Mouse (Mus musculus) adrenal gland, postnatal 36 days (tissue): ENCODE data around the gene Osbpl6. TPM values are rescaled to one million over a fixed set of nuclear protein-coding genes. Genes with fewer than 3 reads are reported as not detected.
A peak's percentile ranks its signal among the peaks of the same experiment; 100 is the strongest.

Experiments used
- DNase-seq, 2 experiments: peaks; one replicate each; pipeline ENCODE4 v3.0.0; 2021; ENCODE audit warnings: mixed read lengths in 1 of 2
- long read RNA-seq, 2 experiments: library from polyadenylated mRNA; stranded (forward); transcript quantifications; one replicate each; pipeline ENCODE4 v2.0.0; 2021; ENCODE audit warnings: borderline sequencing depth in 2 of 2
- total RNA-seq, 2 experiments: library from RNA; stranded (reverse); gene quantifications; 2 replicates each; pipeline ENCODE4 v1.2.3; 2021

Gene Osbpl6
- total RNA-seq: 10 to 100 TPM; 26.2 to 28.5 TPM
- long read RNA-seq, experiment 1, partial matches to known transcripts: 7 of 21 reads
- long read RNA-seq, experiment 1, other reads (novel, unspliced or antisense): 9 of 21 reads
- long read RNA-seq, experiment 2, partial matches to known transcripts: 1 of 9 reads
- long read RNA-seq, experiment 2, other reads (novel, unspliced or antisense): 5 of 9 reads

DNA sequence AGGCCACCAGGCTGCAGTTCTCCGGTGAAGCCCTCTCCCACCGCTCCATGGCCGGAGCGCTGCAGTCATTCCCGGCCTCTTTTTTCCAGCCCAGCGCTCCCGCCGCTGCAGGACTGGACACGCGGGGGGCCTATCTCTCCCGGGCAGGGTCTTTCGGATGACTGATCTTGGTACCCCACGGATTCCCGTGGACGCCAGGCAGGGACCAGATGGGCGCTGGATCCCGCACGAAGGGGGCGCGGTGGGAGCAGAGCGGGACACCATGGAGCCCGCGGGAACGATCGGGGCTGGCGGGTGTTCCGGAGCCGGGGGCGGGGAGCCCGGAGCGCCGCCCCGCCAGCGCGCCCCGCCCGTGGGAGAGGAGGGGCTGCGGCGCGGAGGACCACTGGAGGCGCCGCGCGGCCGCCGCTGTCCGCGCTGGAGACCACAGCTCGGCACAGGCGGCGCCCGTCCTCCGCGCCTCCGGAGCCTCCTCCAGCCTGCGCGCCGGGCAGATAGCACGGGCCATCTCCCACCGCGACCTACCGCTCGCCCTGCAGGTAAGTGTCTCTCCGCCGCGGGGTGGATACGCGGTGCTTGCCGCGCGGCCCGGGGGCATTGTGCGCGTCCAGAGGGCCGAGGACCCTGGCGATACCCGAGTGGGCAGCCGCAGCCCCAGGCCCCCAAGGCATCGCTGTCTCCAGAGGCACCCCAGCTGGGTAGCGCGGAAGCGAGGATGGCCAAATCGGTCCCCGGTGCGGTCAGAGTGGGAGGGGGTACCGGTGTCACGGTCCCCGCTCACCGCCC, at the start of gene Osbpl6:
TSS of gene Osbpl6 (plus strand) at position 358 of the 786 bp plus-strand sequence.
- peak; percentile 84 to 89 for DNase-seq

- no peak for DNase-seq
Measured at GRCm38 (mm10) chr2:76360226-76360625, 46.1 kb upstream of the Osbpl6 start, which contains the start of gene Cyct. TSS of gene Cyct (minus strand) at chr2:76360450.

GRCm38 (mm10) chr2:76362111-76362510, 44.2 kb upstream of the Osbpl6 start:
- DNase-seq: no peak

- no peak for DNase-seq
Measured at GRCm38 (mm10) chr2:76365811-76366210, 40.5 kb upstream of the Osbpl6 start.

GRCm38 (mm10) chr2:76367188-76367922, 39.0 kb upstream of the Osbpl6 start:
- peak; percentile 81 to 85 for DNase-seq

- no peak for DNase-seq
Measured at GRCm38 (mm10) chr2:76368861-76369660, 37.2 kb upstream of the Osbpl6 start.

DNA sequence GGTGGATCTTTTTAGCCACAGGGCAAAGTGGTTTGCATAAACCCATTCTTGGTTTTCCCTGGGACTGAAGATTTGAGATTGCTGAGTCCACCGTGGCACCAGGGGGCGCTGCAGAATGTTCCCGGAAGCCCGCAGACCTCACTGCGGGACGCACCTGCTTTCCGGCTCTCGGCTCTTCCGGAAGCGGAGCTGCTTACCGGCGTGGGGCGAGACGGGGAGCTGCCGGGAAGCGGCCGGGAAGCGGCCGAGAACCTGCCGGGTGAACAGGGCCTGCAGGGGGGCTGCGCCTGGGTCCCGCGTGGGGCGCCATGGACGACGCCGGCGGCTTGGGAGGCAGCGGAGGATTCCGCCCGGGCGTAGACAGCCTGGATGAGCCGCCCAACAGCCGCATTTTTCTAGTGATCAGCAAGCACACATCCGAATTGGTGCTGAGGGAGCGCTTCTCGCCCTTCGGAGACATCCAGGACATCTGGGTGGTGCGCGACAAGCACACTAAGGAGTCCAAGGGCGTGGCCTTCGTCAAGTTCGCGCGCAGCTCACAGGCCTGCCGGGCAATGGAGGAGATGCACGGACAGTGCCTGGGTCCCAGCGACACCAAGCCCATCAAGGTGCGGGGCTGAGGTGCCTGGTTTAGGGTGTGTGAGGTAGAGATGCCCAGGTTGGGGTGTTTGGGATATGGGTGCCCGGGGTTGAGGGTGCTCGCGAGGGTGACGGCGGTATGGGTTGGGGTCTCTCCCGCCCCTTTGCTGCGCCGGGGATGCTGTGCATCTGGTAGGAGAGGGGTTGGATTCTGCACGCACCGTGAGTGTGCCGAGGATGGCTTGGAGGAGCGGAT, 36.3 kb upstream of the Osbpl6 start, which contains the start of gene Rbm45:
TSS of gene Rbm45 (plus strand) at position 164 of the 835 bp plus-strand sequence.
- peak; percentile 92 to 93 for DNase-seq

- no peak for DNase-seq
Measured at GRCm38 (mm10) chr2:76370656-76370922, 35.7 kb upstream of the Osbpl6 start.

DNA sequence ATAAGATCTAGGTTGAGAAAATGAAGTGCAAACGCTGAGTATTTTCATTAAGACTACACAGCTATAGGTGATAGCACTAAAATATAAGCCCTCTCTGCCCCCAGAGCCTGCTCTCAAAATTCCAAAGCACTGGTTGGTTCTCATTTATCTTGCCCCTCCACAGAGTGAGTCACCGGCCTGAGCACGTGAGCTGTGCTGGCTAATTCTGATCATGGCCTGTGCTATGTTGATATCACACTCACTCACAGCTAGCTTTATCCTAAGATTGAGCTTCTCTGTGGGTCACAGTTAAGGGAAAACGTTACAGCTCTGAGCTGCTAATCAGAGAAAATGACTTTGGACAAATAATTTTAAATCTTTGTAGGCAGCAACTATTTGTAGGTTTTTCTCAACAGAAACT, 34.1 kb upstream of the Osbpl6 start:
- peak; percentile 70 to 76 for DNase-seq

DNA sequence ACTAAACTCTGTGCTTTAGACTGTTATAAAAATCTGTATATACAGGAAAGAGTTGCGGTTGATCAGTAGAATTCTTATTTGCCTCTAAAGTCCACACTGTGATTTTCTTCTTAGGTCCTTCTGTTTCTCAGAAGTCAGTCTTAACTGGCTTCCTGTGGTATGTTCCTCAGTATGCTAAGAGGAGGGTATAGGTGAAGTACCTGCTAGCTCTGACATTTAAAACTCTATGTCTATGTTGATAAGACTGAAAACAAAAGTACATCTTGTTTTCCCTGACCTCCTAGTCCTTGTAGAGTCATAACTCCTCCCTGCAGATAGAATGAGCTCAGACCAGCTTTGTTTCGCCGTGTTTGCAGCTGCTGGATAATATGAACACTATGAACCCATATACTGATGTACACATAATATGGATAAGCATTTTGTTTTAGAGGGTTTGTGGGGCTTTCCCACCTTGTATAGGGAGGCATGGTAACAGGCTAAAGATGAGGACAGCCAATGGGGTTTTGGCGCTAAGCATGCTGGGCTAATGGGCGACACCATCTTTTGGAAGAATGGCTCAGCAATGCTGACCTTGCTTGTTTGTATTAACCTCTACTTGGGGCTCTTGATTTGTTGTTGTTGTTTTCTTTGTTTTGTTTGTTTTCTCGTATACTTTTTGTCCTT, 31.6 kb upstream of the Osbpl6 start:
- no peak for DNase-seq

GRCm38 (mm10) chr2:76378646-76379045, 27.7 kb upstream of the Osbpl6 start:
- DNase-seq: no peak

- no peak for DNase-seq
Measured at GRCm38 (mm10) chr2:76386531-76386930, 19.8 kb upstream of the Osbpl6 start.

DNA sequence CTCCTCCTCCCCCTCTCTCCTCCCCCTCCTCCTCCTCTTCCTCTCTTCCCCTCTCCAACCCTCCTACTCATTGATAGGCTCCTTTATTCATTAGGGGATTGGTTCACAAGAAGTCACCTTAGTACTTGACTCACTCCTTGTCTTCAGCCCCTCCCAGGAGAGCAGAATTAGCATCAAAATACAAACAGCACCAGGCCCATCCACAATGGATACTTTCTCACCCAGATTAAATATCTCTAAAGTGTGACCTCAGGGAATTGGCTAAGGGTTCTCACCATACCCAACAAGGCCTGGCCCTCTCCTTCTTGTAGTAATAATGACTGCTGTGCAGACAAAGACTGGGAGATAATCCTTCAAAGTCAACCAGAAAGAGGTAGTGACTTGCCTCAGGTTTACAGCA, 6.1 kb upstream of the Osbpl6 start:
- DNase-seq: no peak

- DNase-seq: no peak
Measured at GRCm38 (mm10) chr2:76405596-76406150, 635 bp upstream of the Osbpl6 start.

- peak; percentile 74 to 76 for DNase-seq
Measured at GRCm38 (mm10) chr2:76406937-76407441, 681 bp downstream of the Osbpl6 start.

- no peak for DNase-seq
Measured at GRCm38 (mm10) chr2:76409526-76409925, 3.2 kb downstream of the Osbpl6 start.

GRCm38 (mm10) chr2:76409986-76410385, 3.7 kb downstream of the Osbpl6 start:
- peak in 1 of 2 experiments; percentile 6 for DNase-seq

DNA sequence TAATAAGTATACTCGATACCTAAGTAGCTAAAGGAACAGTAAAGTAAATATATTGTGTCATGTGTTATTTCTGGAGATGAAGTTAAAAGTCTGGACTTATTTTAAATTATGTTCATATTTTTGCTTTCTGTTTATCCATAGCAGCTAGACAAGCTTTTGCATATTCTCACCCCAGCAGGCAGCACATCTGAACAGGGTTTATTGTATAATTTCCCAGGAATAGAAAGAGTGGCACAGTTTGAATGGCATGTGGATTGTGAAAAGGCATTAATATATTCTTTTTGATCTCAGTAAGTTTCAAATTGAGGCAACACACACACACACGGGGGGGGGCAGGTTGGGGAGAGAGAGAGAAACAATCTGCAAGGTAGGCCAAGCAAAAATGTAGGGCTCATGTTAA, 6.6 kb downstream of the Osbpl6 start:
- no peak for DNase-seq

DNA sequence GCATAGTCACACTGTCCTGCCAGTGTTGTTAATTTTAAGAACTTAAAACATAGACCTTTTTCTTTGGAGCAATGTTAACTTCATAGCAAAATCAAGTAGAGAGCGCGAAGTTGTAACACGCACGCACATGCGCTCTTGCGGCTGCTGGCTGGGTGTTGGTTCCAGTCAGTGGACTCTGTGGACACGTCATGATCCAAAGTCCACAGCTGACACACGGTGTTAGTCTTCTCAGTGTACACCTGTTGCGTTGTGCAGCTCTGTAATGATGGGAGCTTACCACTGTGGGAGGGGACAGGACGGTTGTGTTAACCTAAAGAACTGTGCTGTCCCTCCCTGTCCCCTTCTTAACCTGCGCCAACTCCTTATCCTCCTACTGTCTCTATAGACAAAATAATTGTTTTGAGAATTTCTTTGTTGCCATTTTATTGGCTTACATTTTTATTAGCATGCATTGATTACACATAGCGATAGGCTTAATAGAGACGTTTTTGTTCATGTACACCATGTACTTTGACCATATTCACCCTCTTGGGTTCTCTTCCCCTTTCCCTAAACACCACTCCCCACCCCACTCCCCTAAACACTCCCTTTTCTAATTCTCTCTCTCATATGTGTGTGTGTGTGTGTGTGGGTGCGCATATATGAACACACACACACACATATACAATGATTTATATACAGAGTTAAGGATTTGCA, 11.3 kb downstream of the Osbpl6 start:
- DNase-seq: no peak

DNA sequence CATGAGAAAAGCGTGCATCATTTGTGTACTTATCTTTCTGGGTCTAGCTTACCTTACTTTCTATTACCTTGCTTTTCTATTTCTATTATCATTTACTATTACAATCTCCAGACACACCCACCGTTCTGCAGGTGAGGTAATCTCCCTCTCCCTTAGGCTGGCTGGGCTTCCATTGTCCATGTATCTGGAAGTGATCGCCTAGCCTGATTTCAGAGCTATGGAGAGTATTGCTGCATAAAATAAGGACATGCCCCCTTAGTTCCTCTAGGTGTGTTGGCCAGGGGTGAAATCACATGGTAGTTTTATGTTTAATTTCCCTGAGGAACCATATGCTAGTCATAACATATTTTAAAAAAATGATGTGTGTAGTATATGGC, 11.8 kb downstream of the Osbpl6 start:
- DNase-seq: no peak
